Mouse (Mus musculus) liver, postnatal 0 days (tissue): Measurements from ENCODE around the gene Gadl1.

Experiments
- CTCF ChIP-seq: sonication (generic); IDR thresholded peaks from 2 replicates; pipeline ENCODE4 v1.5.1; 2016; ENCODE audit warnings: antibody characterized with exemption, low read depth
- EP300 ChIP-seq: IDR thresholded peaks from 2 replicates; pipeline ENCODE4 v1.6.1; 2016; ENCODE audit warnings: antibody characterized with exemption, low read depth, mild to moderate bottlenecking

GRCm38 (mm10) chr9:116038275-116038674, 129.0 kb downstream of the Gadl1 start:
- TF ChIP-seq CTCF: no peak
- no peak for TF ChIP-seq EP300
